Comparison of ENCODE assay signal across 12 mouse cellular contexts in the genomic region with DNA sequence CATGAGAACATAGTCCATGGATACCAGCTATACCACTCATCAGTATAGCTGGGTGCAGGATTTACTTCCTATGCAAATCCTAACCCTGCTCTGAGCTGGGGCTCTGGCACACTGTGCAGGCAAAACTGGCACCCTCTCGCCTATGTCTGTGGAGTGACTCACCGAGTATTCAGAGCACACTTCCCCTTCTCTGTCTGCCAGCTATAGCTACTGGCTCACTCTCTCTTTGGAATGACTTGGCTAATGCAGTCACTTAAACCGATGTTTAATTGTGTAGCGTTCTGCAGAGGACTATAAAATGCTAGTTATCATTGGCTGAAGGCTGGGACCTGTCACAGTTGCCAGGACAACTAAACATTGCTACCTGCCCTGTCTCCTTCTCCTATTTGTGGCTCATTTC.
A peak's percentile ranks its signal among the peaks of the same experiment; 100 is the strongest.
DNase-seq lines count a peak whose midpoint lies in the region; ATAC-seq and TF ChIP-seq lines count a peak whose summit lies in the region.
"Had no signal": no experiment of that assay in that cellular context is flagged by ENCODE, and none has a peak within 500 bp of the region (broad histone marks: within the 10 kb centered on the region; RNA-seq: fewer than 3 reads in every experiment).

No protein-coding gene starts in this region.

- H3K27me3 ChIP-seq in Patski = no peaks in the 10 kb centered on the region

- intact Hi-C loops in left cerebral cortex, postnatal 36 days (cut with DNase I) = no loop called here

- POLR2A ChIA-PET in Patski (lab: Charles Lee) = interaction anchor here (1.5 kb wide), 1 partner anchor 10 kb away, joined by 3 read pairs; no protein-coding TSS in a partner anchor

- CTCF ChIA-PET in Patski (lab: Charles Lee) = interaction anchor here (0.6 kb wide), 1 partner anchor 23 kb away, joined by 3 read pairs; no protein-coding TSS in a partner anchor

- in situ Hi-C loops in Patski (cut with MboI; ENCODE audit: low pct_unique_long_range_greater_than_20kb) = loop anchor here (5.0 kb wide), 1 partner anchor 38 kb away; no protein-coding TSS in a partner anchor

- peak; percentile 56; the same call in 1 of the 2 replicates for ATAC-seq in cerebellum, adult (ENCODE audit: insufficient number of reproducible peaks, low FRiP score, low TSS enrichment)
- peak; percentile 85 for ATAC-seq in Patski
- ATAC-seq: intestine, embryonic 16.5 days had no signal

- DNase-seq in cerebellum, adult 9-10 months = no peak
- DNase-seq in layer of hippocampus, adult 11-12 months (ENCODE audit: low spot score) = peak; percentile 15
- DNase-seq in layer of hippocampus, postnatal 14 days (ENCODE audit: low spot score in 2 of 2) = no peak
- DNase-seq in Patski (ENCODE audit: low read depth, low spot score) = no peak
- DNase-seq in left cerebral cortex, postnatal 36 days (ENCODE audit: low spot score in 2 of 2) = peak; percentile 35 to 54
- no peak for DNase-seq in B cell, adult 2 months
- DNase-seq in adrenal gland, postnatal 14 days = no peak
- DNase-seq: embryo, embryonic 11 days; lung, embryonic 14.5 days; thymus, postnatal 4 days had no signal

- no peak for TF ChIP-seq CTCF in Patski (IDR thresholded peaks at IDR 0.05)

Comparison
In these comparisons a context has a peak if more than half of its experiments do, and no peak if none do; other contexts are left out.
1. DNase-seq: peak in layer of hippocampus, adult 11-12 months (single experiment) and left cerebral cortex, postnatal 36 days (2 of 2); none in cerebellum, adult 9-10 months (single experiment), layer of hippocampus, postnatal 14 days (0 of 2), Patski (single experiment), B cell, adult 2 months (0 of 2) and adrenal gland, postnatal 14 days (single experiment).